Mouse (Mus musculus): Measurements from ENCODE around the gene Serpina3g. TPM values are rescaled to one million over a fixed set of nuclear protein-coding genes. Genes with fewer than 3 reads are reported as not detected.
"Not testable (repeated sequence)": the region's sequence is repeated elsewhere in the genome, so short reads cannot be mapped to it uniquely, and the experiment has no call there.

Serpina3g gene
- polyA plus RNA-seq, 1 experiment = 31.2 TPM

DNA sequence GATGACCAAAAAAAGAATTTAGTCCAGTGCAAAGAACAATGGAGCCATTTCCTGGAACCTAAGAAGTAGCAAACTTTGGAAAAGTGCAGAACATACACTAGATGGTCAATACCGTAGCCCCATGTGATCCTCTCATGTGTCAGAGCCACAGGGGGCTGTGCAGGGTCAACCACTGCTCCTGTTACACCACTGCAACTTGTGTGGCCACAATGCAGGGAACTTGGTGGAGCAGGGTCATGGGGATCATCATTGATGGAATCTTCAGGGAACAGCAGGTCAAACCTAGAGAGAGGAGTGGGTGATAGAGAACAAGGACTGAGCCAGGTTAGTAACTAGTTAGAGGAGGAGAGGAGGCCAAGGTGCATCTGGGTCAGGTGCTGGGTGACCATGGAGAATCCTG, 14.4 kb upstream of the Serpina3g start:
- H3K27ac ChIP-seq (ENCODE audit: control insufficient read depth, insufficient read depth, low read depth, low read length, poor library complexity) = no peak overlapping the region
- TF ChIP-seq CTCF (IDR thresholded peaks at IDR 0.05; ENCODE audit: control insufficient read depth, insufficient read depth, low read length) = no peak
- no peak for TF ChIP-seq POLR2A (IDR thresholded peaks at IDR 0.05; ENCODE audit: borderline replicate concordance, control insufficient read depth, low read depth, low read length)
- H3K4me3 ChIP-seq (replicated peaks; ENCODE audit: control insufficient read depth, low read depth, low read length) = no peak overlapping the region
- WGBS = 79% methylated on average over 1 of the region's 1 CpGs
- H3K4me1 ChIP-seq (ENCODE audit: control insufficient read depth, insufficient read depth, low read length) = no peaks in the 10 kb centered on the region; the same call in 1 of the 2 replicates

GRCm38 (mm10) chr12:104223690-104224089, 12.4 kb upstream of the Serpina3g start:
- H3K4me3 ChIP-seq (replicated peaks; ENCODE audit: control insufficient read depth, low read depth, low read length) = no peak overlapping the region
- TF ChIP-seq POLR2A (IDR thresholded peaks at IDR 0.05; ENCODE audit: borderline replicate concordance, control insufficient read depth, low read depth, low read length) = no peak
- TF ChIP-seq CTCF (IDR thresholded peaks at IDR 0.05; ENCODE audit: control insufficient read depth, insufficient read depth, low read length) = no peak
- H3K4me1 ChIP-seq (ENCODE audit: control insufficient read depth, insufficient read depth, low read length) = no peaks in the 10 kb centered on the region; the same call in 1 of the 2 replicates
- no peak overlapping the region for H3K27ac ChIP-seq (ENCODE audit: control insufficient read depth, insufficient read depth, low read depth, low read length, poor library complexity)
- WGBS = 15% methylated on average over 1 of the region's 1 CpGs

- Histone ChIP-seq H3K4me3 (replicated peaks; ENCODE audit: control insufficient read depth, low read depth, low read length) (no peak overlapping the region), H3K27ac (ENCODE audit: control insufficient read depth, insufficient read depth, low read depth, low read length, poor library complexity) (no peak overlapping the region), H3K4me1 (ENCODE audit: control insufficient read depth, insufficient read depth, low read length) (no peaks in the 10 kb centered on the region; the same call in 1 of the 2 replicates)
- 26% methylated on average over 7 of the region's 7 CpGs for WGBS
- TF ChIP-seq CTCF (IDR thresholded peaks at IDR 0.05; ENCODE audit: control insufficient read depth, insufficient read depth, low read length) (no peak), POLR2A (IDR thresholded peaks at IDR 0.05; ENCODE audit: borderline replicate concordance, control insufficient read depth, low read depth, low read length) (no peak)
Observed at GRCm38 (mm10) chr12:104224598-104225300, 11.3 kb upstream of the Serpina3g start.

DNA sequence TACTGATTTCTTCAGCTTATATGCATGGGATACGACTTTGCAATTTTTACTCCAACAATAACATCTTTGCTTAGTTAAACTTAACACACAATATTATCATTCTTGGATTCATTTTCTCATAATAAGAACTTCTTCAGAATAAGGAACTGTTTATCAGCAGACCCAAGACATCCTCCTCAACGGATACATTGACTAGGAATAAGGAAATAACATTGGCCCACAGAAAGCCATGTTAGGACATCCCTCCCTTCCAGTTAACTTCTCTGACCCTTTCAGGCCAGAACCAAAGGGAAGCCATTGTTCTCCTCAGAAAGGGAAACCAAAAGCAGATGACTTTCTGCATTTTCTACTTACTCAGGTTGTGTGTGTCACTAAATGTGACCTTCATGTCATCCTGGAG, 5.3 kb upstream of the Serpina3g start:
- Histone ChIP-seq H3K4me1 (ENCODE audit: control insufficient read depth, insufficient read depth, low read length) (peaks cover 1% of the 10 kb centered on the region; the same call in 1 of the 2 replicates), H3K4me3 (replicated peaks; ENCODE audit: control insufficient read depth, low read depth, low read length) (no peak overlapping the region), H3K27ac (ENCODE audit: control insufficient read depth, insufficient read depth, low read depth, low read length, poor library complexity) (no peak overlapping the region)
- TF ChIP-seq CTCF (IDR thresholded peaks at IDR 0.05; ENCODE audit: control insufficient read depth, insufficient read depth, low read length) (no peak), POLR2A (IDR thresholded peaks at IDR 0.05; ENCODE audit: borderline replicate concordance, control insufficient read depth, low read depth, low read length) (no peak)
- WGBS = 17% methylated on average over 2 of the region's 2 CpGs

DNA sequence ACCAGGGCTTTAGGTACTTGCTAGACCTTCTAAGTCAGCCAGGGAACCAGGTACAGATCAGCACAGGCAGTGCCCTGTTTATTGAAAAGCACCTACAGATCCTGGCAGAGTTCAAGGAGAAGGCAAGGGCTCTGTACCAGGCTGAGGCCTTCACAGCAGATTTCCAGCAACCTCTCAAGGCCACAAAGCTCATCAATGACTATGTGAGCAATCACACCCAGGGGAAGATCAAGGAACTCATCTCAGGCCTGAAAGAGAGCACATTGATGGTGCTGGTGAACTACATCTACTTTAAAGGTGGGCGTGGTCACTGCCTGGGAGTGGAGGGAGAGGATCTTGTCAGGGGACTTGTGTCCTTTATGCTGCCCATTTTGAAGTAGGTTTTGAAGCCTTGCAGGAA, 2.0 kb downstream of the Serpina3g start:
- 43% methylated on average over 1 of the region's 1 CpGs for WGBS
- H3K4me3 ChIP-seq (replicated peaks; ENCODE audit: control insufficient read depth, low read depth, low read length); H3K4me1 ChIP-seq (ENCODE audit: control insufficient read depth, insufficient read depth, low read length); H3K27ac ChIP-seq (ENCODE audit: control insufficient read depth, insufficient read depth, low read depth, low read length, poor library complexity): not testable (repeated sequence)

GRCm38 (mm10) chr12:104243307-104243706, 7.3 kb downstream of the Serpina3g start:
- no peak for TF ChIP-seq CTCF (IDR thresholded peaks at IDR 0.05; ENCODE audit: control insufficient read depth, insufficient read depth, low read length)
- no peak for TF ChIP-seq POLR2A (IDR thresholded peaks at IDR 0.05; ENCODE audit: borderline replicate concordance, control insufficient read depth, low read depth, low read length)
- H3K27ac ChIP-seq (ENCODE audit: control insufficient read depth, insufficient read depth, low read depth, low read length, poor library complexity) = no peak overlapping the region
- no peaks in the 10 kb centered on the region; the same call in 1 of the 2 replicates for H3K4me1 ChIP-seq (ENCODE audit: control insufficient read depth, insufficient read depth, low read length)
- H3K4me3 ChIP-seq (replicated peaks; ENCODE audit: control insufficient read depth, low read depth, low read length) = no peak overlapping the region

DNA sequence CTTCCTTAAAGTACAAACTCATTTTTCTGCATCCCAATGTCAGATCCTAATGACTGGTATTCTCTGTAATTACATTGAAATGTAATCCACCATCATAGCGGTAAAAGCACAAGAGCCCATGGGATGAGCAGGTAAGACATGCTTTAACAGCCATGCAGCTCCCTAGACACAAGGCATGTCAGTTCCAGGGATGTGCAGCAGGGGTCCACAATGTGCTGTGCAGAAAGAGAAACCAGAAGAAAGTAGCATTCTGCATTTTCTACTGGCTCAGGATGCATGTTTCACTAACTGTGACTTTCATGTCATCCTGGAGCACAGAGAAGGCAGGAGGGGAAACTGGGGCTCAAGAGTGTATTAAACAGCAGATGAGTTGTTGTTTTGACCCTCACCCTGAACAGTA, 9.0 kb downstream of the Serpina3g start:
- TF ChIP-seq POLR2A (IDR thresholded peaks at IDR 0.05; ENCODE audit: borderline replicate concordance, control insufficient read depth, low read depth, low read length) = no peak
- TF ChIP-seq CTCF (IDR thresholded peaks at IDR 0.05; ENCODE audit: control insufficient read depth, insufficient read depth, low read length) = no peak
- 58% methylated on average over 1 of the region's 1 CpGs for WGBS
- H3K4me1 ChIP-seq (ENCODE audit: control insufficient read depth, insufficient read depth, low read length) = no peaks in the 10 kb centered on the region; the same call in 1 of the 2 replicates
- H3K4me3 ChIP-seq (replicated peaks; ENCODE audit: control insufficient read depth, low read depth, low read length) = no peak overlapping the region
- H3K27ac ChIP-seq (ENCODE audit: control insufficient read depth, insufficient read depth, low read depth, low read length, poor library complexity) = no peak overlapping the region

- Histone ChIP-seq H3K4me1 (ENCODE audit: control insufficient read depth, insufficient read depth, low read length) (no peaks in the 10 kb centered on the region; the same call in 1 of the 2 replicates), H3K4me3 (replicated peaks; ENCODE audit: control insufficient read depth, low read depth, low read length) (no peak overlapping the region), H3K27ac (ENCODE audit: control insufficient read depth, insufficient read depth, low read depth, low read length, poor library complexity) (no peak overlapping the region)
- WGBS = 69% methylated on average over 3 of the region's 3 CpGs
- TF ChIP-seq POLR2A (IDR thresholded peaks at IDR 0.05; ENCODE audit: borderline replicate concordance, control insufficient read depth, low read depth, low read length) (no peak), CTCF (IDR thresholded peaks at IDR 0.05; ENCODE audit: control insufficient read depth, insufficient read depth, low read length) (no peak)
Observed at GRCm38 (mm10) chr12:104245595-104245994, 9.6 kb downstream of the Serpina3g start.

DNA sequence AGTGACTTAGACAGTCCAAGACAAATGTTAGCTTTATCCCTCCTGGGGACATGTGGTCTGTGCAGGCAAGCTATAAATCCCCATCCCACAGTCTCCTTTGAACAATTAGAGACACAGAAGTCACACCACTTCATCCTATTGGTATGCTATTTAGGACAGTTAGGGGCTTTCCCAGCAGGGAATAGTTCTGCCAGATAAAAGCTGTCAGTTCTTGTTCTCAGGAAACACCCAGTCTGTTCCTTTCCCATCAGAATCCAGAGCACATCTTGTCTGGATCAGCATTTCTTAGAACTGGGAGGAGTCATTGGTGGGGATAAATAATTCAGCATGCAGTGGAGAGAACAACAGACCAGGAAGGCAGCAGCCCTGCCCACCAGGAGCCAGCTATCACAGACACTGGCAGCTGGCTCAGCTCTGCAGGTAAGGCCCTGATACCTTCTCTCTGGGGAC, 11.5 kb downstream of the Serpina3g start:
- H3K27ac ChIP-seq (ENCODE audit: control insufficient read depth, insufficient read depth, low read depth, low read length, poor library complexity) = no peak overlapping the region
- no peak for TF ChIP-seq CTCF (IDR thresholded peaks at IDR 0.05; ENCODE audit: control insufficient read depth, insufficient read depth, low read length)
- no peak for TF ChIP-seq POLR2A (IDR thresholded peaks at IDR 0.05; ENCODE audit: borderline replicate concordance, control insufficient read depth, low read depth, low read length)
- H3K4me3 ChIP-seq (replicated peaks; ENCODE audit: control insufficient read depth, low read depth, low read length) = no peak overlapping the region
- no peaks in the 10 kb centered on the region; the same call in 1 of the 2 replicates for H3K4me1 ChIP-seq (ENCODE audit: control insufficient read depth, insufficient read depth, low read length)

Measured in bone marrow, adult 2 months (tissue).